Mouse (Mus musculus) ES-Bruce4 (cell line): ENCODE results near the gene Ccdc148.

Experiments
- CTCF ChIP-seq: IDR thresholded peaks from one replicate; pipeline ENCODE4 v1.8.1; 2011; ENCODE audit warnings: low read depth, low read length
- POLR2A ChIP-seq: IDR thresholded peaks from one replicate; pipeline ENCODE4 v1.8.1; 2011; ENCODE audit warnings: low read length; ENCODE audit not compliant: insufficient read depth

DNA sequence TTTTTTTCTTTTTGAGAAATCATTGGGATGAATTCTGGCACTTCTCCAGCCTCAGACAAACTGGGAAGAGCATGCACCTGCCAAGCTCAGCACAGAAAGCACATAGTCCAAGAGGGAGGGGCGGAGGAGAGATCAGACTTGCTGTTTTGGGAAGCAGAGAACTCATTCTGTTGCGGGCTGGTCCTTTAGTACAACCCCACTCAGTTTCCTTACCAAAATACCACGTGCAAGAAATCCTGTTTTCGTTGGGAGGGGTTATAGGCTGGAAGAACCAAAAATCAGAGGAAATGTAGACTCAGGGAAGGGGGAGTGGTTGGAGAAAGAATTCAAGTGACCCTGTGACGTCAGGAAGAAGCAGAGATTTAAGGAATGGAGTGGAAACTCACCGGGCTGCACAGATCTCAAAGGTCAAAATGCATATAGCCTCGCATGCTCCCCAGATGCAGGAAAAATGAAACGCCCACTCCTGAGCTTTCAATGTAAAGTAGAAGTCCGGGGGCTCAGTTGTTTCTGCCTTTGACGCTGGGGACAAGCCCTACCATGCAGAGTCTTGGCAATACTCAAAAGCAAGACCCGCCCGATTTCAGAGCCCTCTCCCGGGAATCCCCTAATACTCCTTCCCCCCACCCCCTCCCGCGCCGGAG is 400 bp downstream of the Ccdc148 start:
- TF ChIP-seq CTCF: no peak
- no peak for TF ChIP-seq POLR2A
